Mouse (Mus musculus): ENCODE data around the gene Ubqln4. TPM values are rescaled to one million over a fixed set of nuclear protein-coding genes. Genes with fewer than 3 reads are reported as not detected.
A peak's percentile ranks its signal among the peaks of the same experiment; 100 is the strongest.

Ubqln4 gene
- polyA plus RNA-seq, 1 experiment from 2014 or later: 84.0 TPM

- H3K4me2 ChIP-seq (ENCODE audit: low read depth): no peak overlapping the region
- no peak overlapping the region for H3K4me3 ChIP-seq (ENCODE audit: low read depth, low read length)
- no peak overlapping the region for H3K27ac ChIP-seq (ENCODE audit: low read depth, low read length)
- no peak overlapping the region for H3K9ac ChIP-seq (ENCODE audit: low read length)
- H3K36me3 ChIP-seq (ENCODE audit: control insufficient read depth, insufficient read depth, low read length): no peaks in the 10 kb centered on the region
- no peaks in the 10 kb centered on the region for H3K27me3 ChIP-seq (ENCODE audit: control insufficient read depth, insufficient read depth, low read length)
- 76% methylated on average over 8 of the region's 8 CpGs for WGBS
- DNase-seq (ENCODE audit: low spot score): no peak
- H3K4me1 ChIP-seq (ENCODE audit: control insufficient read depth, insufficient read depth, low read length): peaks cover 4% of the 10 kb centered on the region
- ATAC-seq (ENCODE audit: insufficient read depth, low FRiP score, low TSS enrichment): no peak
- H3K9me3 ChIP-seq (ENCODE audit: control insufficient read depth, low read length): no peaks in the 10 kb centered on the region
These were observed 64.7 kb downstream of the Ubqln4 start for GRCm38 (mm10) chr3:88618074-88618871.

MicroRNAs within 50 kb of the gene (microRNA counts, 519-probe panel; counts per million panel counts)
- 171 counts per million, percentile 57 among the panel's probes with 10 or more counts for microRNA mmu-miR-1905

Small RNAs within 50 kb of the gene (microRNA-seq; reads per million reads assigned to microRNA genes)
- not detected for gene Mir1905

Other genes with a start within 250 kb of the Ubqln4 start
- 70.5 and 84.5 TPM in 2 replicates for gene Glmp, start 228.7 kb upstream of the Ubqln4 start, polyA plus RNA-seq (2014; fragmentation: Nextera tagmentation; extraction: Ambion mirVana)
- 1.7 and 2.1 TPM in 2 replicates for gene Tmem79, start 217.6 kb upstream of the Ubqln4 start, polyA plus RNA-seq (2014; fragmentation: Nextera tagmentation; extraction: Ambion mirVana)
- gene Smg5, start 217.5 kb upstream of the Ubqln4 start, polyA plus RNA-seq (2014; fragmentation: Nextera tagmentation; extraction: Ambion mirVana): 48.8 and 57.2 TPM in 2 replicates
- gene Paqr6, start 189.2 kb upstream of the Ubqln4 start, polyA plus RNA-seq (2014; fragmentation: Nextera tagmentation; extraction: Ambion mirVana): 1.1 and 1.2 TPM in 2 replicates
- gene Bglap3, start 181.0 kb upstream of the Ubqln4 start, polyA plus RNA-seq (2014; fragmentation: Nextera tagmentation; extraction: Ambion mirVana): 0.31 TPM in 1 of 2 replicates, not detected in the other
- not detected in 2 replicates for gene Bglap2, start 175.1 kb upstream of the Ubqln4 start, polyA plus RNA-seq (2014; fragmentation: Nextera tagmentation; extraction: Ambion mirVana)
- gene Bglap, start 169.3 kb upstream of the Ubqln4 start, polyA plus RNA-seq (2014; fragmentation: Nextera tagmentation; extraction: Ambion mirVana): not detected in 2 replicates
- gene Pmf1, start 143.4 kb upstream of the Ubqln4 start, polyA plus RNA-seq (2014; fragmentation: Nextera tagmentation; extraction: Ambion mirVana): 118 and 124 TPM in 2 replicates
- gene Slc25a44, start 128.6 kb upstream of the Ubqln4 start, polyA plus RNA-seq (2014; fragmentation: Nextera tagmentation; extraction: Ambion mirVana): 24.8 and 27.0 TPM in 2 replicates
- 5.8 and 6.1 TPM in 2 replicates for gene Sema4a, start 92.6 kb upstream of the Ubqln4 start, polyA plus RNA-seq (2014; fragmentation: Nextera tagmentation; extraction: Ambion mirVana)
- 16.1 and 17.4 TPM in 2 replicates for gene Lmna, start 43.8 kb upstream of the Ubqln4 start, polyA plus RNA-seq (2014; fragmentation: Nextera tagmentation; extraction: Ambion mirVana)
- 42.0 and 43.6 TPM in 2 replicates for gene Mex3a, start 21.4 kb upstream of the Ubqln4 start, polyA plus RNA-seq (2014; fragmentation: Nextera tagmentation; extraction: Ambion mirVana)
- gene Rab25, start 5.5 kb upstream of the Ubqln4 start, polyA plus RNA-seq (2014; fragmentation: Nextera tagmentation; extraction: Ambion mirVana): 0.70 and 0.78 TPM in 2 replicates
- gene Lamtor2, start 684 bp upstream of the Ubqln4 start, polyA plus RNA-seq (2014; fragmentation: Nextera tagmentation; extraction: Ambion mirVana): 82.1 and 98.4 TPM in 2 replicates
- gene Ssr2, start 22.1 kb downstream of the Ubqln4 start, polyA plus RNA-seq (2014; fragmentation: Nextera tagmentation; extraction: Ambion mirVana): 185 and 195 TPM in 2 replicates
- gene Arhgef2, start 52.2 kb downstream of the Ubqln4 start, polyA plus RNA-seq (2014; fragmentation: Nextera tagmentation; extraction: Ambion mirVana): 142 and 145 TPM in 2 replicates
- not detected in 2 replicates for gene Rxfp4, start 99.4 kb downstream of the Ubqln4 start, polyA plus RNA-seq (2014; fragmentation: Nextera tagmentation; extraction: Ambion mirVana)
- 111 TPM in 2 replicates for gene Khdc4, start 132.0 kb downstream of the Ubqln4 start, polyA plus RNA-seq (2014; fragmentation: Nextera tagmentation; extraction: Ambion mirVana)
- gene Rit1, start 163.1 kb downstream of the Ubqln4 start, polyA plus RNA-seq (2014; fragmentation: Nextera tagmentation; extraction: Ambion mirVana): 50.3 and 52.3 TPM in 2 replicates
- gene Syt11, start 221.4 kb downstream of the Ubqln4 start, polyA plus RNA-seq (2014; fragmentation: Nextera tagmentation; extraction: Ambion mirVana): 153 and 172 TPM in 2 replicates